Mouse (Mus musculus): ENCODE data around the gene Pacrg. TPM values are rescaled to one million over a fixed set of nuclear protein-coding genes. Genes with fewer than 3 reads are reported as not detected.

Gene Pacrg
- polyA plus RNA-seq, 1 experiment from 2014 or later = 0.89 TPM

GRCm38 (mm10) chr17:10617656-10618055 lies 222.5 kb downstream of the Pacrg start:
- WGBS = 52% methylated on average over 4 of the region's 4 CpGs
- Histone ChIP-seq H3K36me3 (ENCODE audit: control insufficient read depth, insufficient read depth, low read length) (no peaks in the 10 kb centered on the region), H3K4me2 (replicated peaks; ENCODE audit: low read depth) (no peak overlapping the region), H3K27ac (replicated peaks) (no peak overlapping the region), H3K27me3 (ENCODE audit: control insufficient read depth, insufficient read depth, low read length) (no peaks in the 10 kb centered on the region), H3K4me3 (ENCODE audit: low read depth, low read length) (no peak overlapping the region), H3K9me3 (ENCODE audit: control insufficient read depth, low read length) (no peaks in the 10 kb centered on the region), H3K4me1 (replicated peaks; ENCODE audit: control insufficient read depth, insufficient read depth) (no peaks in the 10 kb centered on the region), H3K9ac (ENCODE audit: low read length) (no peak overlapping the region)
- DNase-seq (ENCODE audit: low spot score) (no peak), ATAC-seq (ENCODE audit: low FRiP score, low TSS enrichment) (no peak)
- TF ChIP-seq EP300 (optimal IDR thresholded peaks at IDR 0.05) (no peak), CTCF (IDR thresholded peaks at IDR 0.05; ENCODE audit: low read depth) (no peak)

DNA sequence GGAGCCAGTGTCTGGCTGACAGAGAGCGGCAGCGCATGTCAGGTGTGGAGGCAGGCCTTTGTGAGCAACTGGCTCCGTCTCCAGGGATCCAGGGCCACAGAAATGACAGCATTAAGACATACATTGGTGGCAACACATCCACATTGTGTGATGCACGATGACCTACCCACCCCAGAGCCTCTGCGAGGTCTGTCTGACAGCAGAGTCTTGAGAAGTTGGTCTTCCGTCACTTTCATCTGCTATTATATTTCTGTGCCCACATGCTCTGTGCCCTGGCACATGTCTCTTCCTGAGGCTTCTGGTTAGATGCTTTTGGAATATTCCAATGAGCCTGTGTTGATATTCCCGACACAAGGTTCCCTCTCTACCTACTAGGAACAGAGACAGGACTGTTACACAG lies 224.5 kb downstream of the Pacrg start:
- ATAC-seq (ENCODE audit: low FRiP score, low TSS enrichment) = no peak
- H3K4me3 ChIP-seq (ENCODE audit: low read depth, low read length) = no peak overlapping the region
- TF ChIP-seq EP300 (optimal IDR thresholded peaks at IDR 0.05) = no peak
- no peak for TF ChIP-seq CTCF (IDR thresholded peaks at IDR 0.05; ENCODE audit: low read depth)
- no peaks in the 10 kb centered on the region for H3K9me3 ChIP-seq (ENCODE audit: control insufficient read depth, low read length)
- no peak for DNase-seq (ENCODE audit: low spot score)
- 87% methylated on average over 7 of the region's 7 CpGs for WGBS
- H3K9ac ChIP-seq (ENCODE audit: low read length) = no peak overlapping the region
- H3K4me2 ChIP-seq (replicated peaks; ENCODE audit: low read depth) = no peak overlapping the region
- no peaks in the 10 kb centered on the region for H3K27me3 ChIP-seq (ENCODE audit: control insufficient read depth, insufficient read depth, low read length)
- no peaks in the 10 kb centered on the region for H3K36me3 ChIP-seq (ENCODE audit: control insufficient read depth, insufficient read depth, low read length)
- H3K4me1 ChIP-seq (replicated peaks; ENCODE audit: control insufficient read depth, insufficient read depth) = no peaks in the 10 kb centered on the region
- no peak overlapping the region for H3K27ac ChIP-seq (replicated peaks)

- H3K27ac ChIP-seq (replicated peaks) = no peak overlapping the region
These were observed 225.4 kb downstream of the Pacrg start for GRCm38 (mm10) chr17:10614696-10615095.

GRCm38 (mm10) chr17:10611626-10612025 lies 228.5 kb downstream of the Pacrg start:
- TF ChIP-seq EP300 (optimal IDR thresholded peaks at IDR 0.05) (no peak), CTCF (IDR thresholded peaks at IDR 0.05; ENCODE audit: low read depth) (no peak)

More at GRCm38 (mm10) chr17:10614696-10615095, 225.4 kb downstream of the Pacrg start:
- no peak for DNase-seq (ENCODE audit: low spot score)
- H3K9ac ChIP-seq (ENCODE audit: low read length) = no peak overlapping the region
- TF ChIP-seq CTCF (IDR thresholded peaks at IDR 0.05; ENCODE audit: low read depth) (no peak), EP300 (optimal IDR thresholded peaks at IDR 0.05) (no peak)
- H3K4me1 ChIP-seq (replicated peaks; ENCODE audit: control insufficient read depth, insufficient read depth) = no peaks in the 10 kb centered on the region
- H3K4me2 ChIP-seq (replicated peaks; ENCODE audit: low read depth) = no peak overlapping the region
- no peak overlapping the region for H3K4me3 ChIP-seq (ENCODE audit: low read depth, low read length)
- no peaks in the 10 kb centered on the region for H3K36me3 ChIP-seq (ENCODE audit: control insufficient read depth, insufficient read depth, low read length)
- ATAC-seq (ENCODE audit: low FRiP score, low TSS enrichment) = no peak
- H3K27me3 ChIP-seq (ENCODE audit: control insufficient read depth, insufficient read depth, low read length) = no peaks in the 10 kb centered on the region
- H3K9me3 ChIP-seq (ENCODE audit: control insufficient read depth, low read length) = no peaks in the 10 kb centered on the region
- WGBS = 75% methylated on average over 6 of the region's 6 CpGs

GRCm38 (mm10) chr17:10608146-10608545 lies 232.0 kb downstream of the Pacrg start:
- no peak for DNase-seq (ENCODE audit: low spot score)
- Histone ChIP-seq H3K27ac (replicated peaks) (no peak overlapping the region), H3K36me3 (ENCODE audit: control insufficient read depth, insufficient read depth, low read length) (no peaks in the 10 kb centered on the region), H3K4me1 (replicated peaks; ENCODE audit: control insufficient read depth, insufficient read depth) (no peaks in the 10 kb centered on the region), H3K4me3 (ENCODE audit: low read depth, low read length) (no peak overlapping the region), H3K9ac (ENCODE audit: low read length) (no peak overlapping the region), H3K27me3 (ENCODE audit: control insufficient read depth, insufficient read depth, low read length) (no peaks in the 10 kb centered on the region), H3K9me3 (ENCODE audit: control insufficient read depth, low read length) (no peaks in the 10 kb centered on the region), H3K4me2 (replicated peaks; ENCODE audit: low read depth) (no peak overlapping the region)
- no peak for ATAC-seq (ENCODE audit: low FRiP score, low TSS enrichment)
- TF ChIP-seq CTCF (IDR thresholded peaks at IDR 0.05; ENCODE audit: low read depth) (no peak), EP300 (optimal IDR thresholded peaks at IDR 0.05) (no peak)
- WGBS = 75% methylated on average over 4 of the region's 4 CpGs

More at GRCm38 (mm10) chr17:10611626-10612025, 228.5 kb downstream of the Pacrg start:
- no peak overlapping the region for H3K4me2 ChIP-seq (replicated peaks; ENCODE audit: low read depth)
- no peak overlapping the region for H3K4me3 ChIP-seq (ENCODE audit: low read depth, low read length)
- H3K4me1 ChIP-seq (replicated peaks; ENCODE audit: control insufficient read depth, insufficient read depth) = no peaks in the 10 kb centered on the region
- no peak overlapping the region for H3K27ac ChIP-seq (replicated peaks)
- ATAC-seq (ENCODE audit: low FRiP score, low TSS enrichment) = no peak
- H3K36me3 ChIP-seq (ENCODE audit: control insufficient read depth, insufficient read depth, low read length) = no peaks in the 10 kb centered on the region
- H3K27me3 ChIP-seq (ENCODE audit: control insufficient read depth, insufficient read depth, low read length) = no peaks in the 10 kb centered on the region
- H3K9me3 ChIP-seq (ENCODE audit: control insufficient read depth, low read length) = no peaks in the 10 kb centered on the region
- WGBS = 33% methylated on average over 3 of the region's 3 CpGs
- no peak overlapping the region for H3K9ac ChIP-seq (ENCODE audit: low read length)
- DNase-seq (ENCODE audit: low spot score) = no peak

- ATAC-seq (ENCODE audit: low FRiP score, low TSS enrichment) = no peak
- Histone ChIP-seq H3K9me3 (ENCODE audit: control insufficient read depth, low read length) (no peaks in the 10 kb centered on the region), H3K27ac (replicated peaks) (no peak overlapping the region), H3K4me2 (replicated peaks; ENCODE audit: low read depth) (no peak overlapping the region), H3K36me3 (ENCODE audit: control insufficient read depth, insufficient read depth, low read length) (no peaks in the 10 kb centered on the region), H3K4me3 (ENCODE audit: low read depth, low read length) (no peak overlapping the region), H3K27me3 (ENCODE audit: control insufficient read depth, insufficient read depth, low read length) (no peaks in the 10 kb centered on the region), H3K4me1 (replicated peaks; ENCODE audit: control insufficient read depth, insufficient read depth) (no peaks in the 10 kb centered on the region), H3K9ac (ENCODE audit: low read length) (no peak overlapping the region)
- WGBS = 46% methylated on average over 3 of the region's 3 CpGs
- no peak for TF ChIP-seq CTCF (IDR thresholded peaks at IDR 0.05; ENCODE audit: low read depth)
- no peak for TF ChIP-seq EP300 (optimal IDR thresholded peaks at IDR 0.05)
- no peak for DNase-seq (ENCODE audit: low spot score)
These were observed 234.0 kb downstream of the Pacrg start for GRCm38 (mm10) chr17:10606090-10606489.

Measured in stomach, postnatal 0 days (tissue).